Mouse (Mus musculus): ENCODE data around the gene Phip. TPM values are rescaled to one million over a fixed set of nuclear protein-coding genes. Genes with fewer than 3 reads are reported as not detected.

Gene Phip
- polyA plus RNA-seq, 1 experiment: 2.9 TPM

GRCm38 (mm10) chr9:82877078-82877477 is 98.2 kb downstream of the Phip start:
- no peak for TF ChIP-seq POLR2A (IDR thresholded peaks at IDR 0.05; ENCODE audit: low read depth, low read length)
- no peak for TF ChIP-seq CTCF (conservative IDR thresholded peaks at IDR 0.05; ENCODE audit: insufficient read depth, insufficient read length, low read depth, low read length)
- WGBS: 86% methylated on average over 1 of the region's 1 CpGs
- Histone ChIP-seq H3K36me3 (ENCODE audit: control insufficient read depth, insufficient read depth, low read length) (peaks cover 9% of the 10 kb centered on the region), H3K4me1 (ENCODE audit: control insufficient read depth, insufficient read depth, low read length) (no peaks in the 10 kb centered on the region), H3K27ac (ENCODE audit: insufficient read depth, low read depth, low read length) (no peak overlapping the region), H3K4me3 (ENCODE audit: insufficient read depth, low read depth, low read length) (no peak overlapping the region), H3K27me3 (replicated peaks; ENCODE audit: control insufficient read depth, insufficient read depth, low read length) (no peaks in the 10 kb centered on the region)
- DNase-seq: no peak

GRCm38 (mm10) chr9:82867698-82868097 is 107.6 kb downstream of the Phip start:
- Histone ChIP-seq H3K27ac (ENCODE audit: insufficient read depth, low read depth, low read length) (no peak overlapping the region), H3K36me3 (ENCODE audit: control insufficient read depth, insufficient read depth, low read length) (peaks cover 3% of the 10 kb centered on the region), H3K27me3 (replicated peaks; ENCODE audit: control insufficient read depth, insufficient read depth, low read length) (no peaks in the 10 kb centered on the region), H3K4me3 (ENCODE audit: insufficient read depth, low read depth, low read length) (no peak overlapping the region), H3K4me1 (ENCODE audit: control insufficient read depth, insufficient read depth, low read length) (no peaks in the 10 kb centered on the region)
- TF ChIP-seq CTCF (conservative IDR thresholded peaks at IDR 0.05; ENCODE audit: insufficient read depth, insufficient read length, low read depth, low read length) (no peak), POLR2A (IDR thresholded peaks at IDR 0.05; ENCODE audit: low read depth, low read length) (no peak)
- 26% methylated on average over 3 of the region's 3 CpGs for WGBS
- DNase-seq: peak; percentile 43

- Histone ChIP-seq H3K27ac (ENCODE audit: insufficient read depth, low read depth, low read length) (no peak overlapping the region), H3K4me3 (ENCODE audit: insufficient read depth, low read depth, low read length) (no peak overlapping the region), H3K4me1 (ENCODE audit: control insufficient read depth, insufficient read depth, low read length) (no peaks in the 10 kb centered on the region), H3K27me3 (replicated peaks; ENCODE audit: control insufficient read depth, insufficient read depth, low read length) (no peaks in the 10 kb centered on the region), H3K36me3 (ENCODE audit: control insufficient read depth, insufficient read depth, low read length) (peaks cover under 1% of the 10 kb centered on the region)
- TF ChIP-seq POLR2A (IDR thresholded peaks at IDR 0.05; ENCODE audit: low read depth, low read length) (no peak), CTCF (conservative IDR thresholded peaks at IDR 0.05; ENCODE audit: insufficient read depth, insufficient read length, low read depth, low read length) (no peak)
- DNase-seq: no peak
- WGBS: 83% methylated on average over 1 of the region's 1 CpGs
Observed at GRCm38 (mm10) chr9:82866121-82866520, 109.2 kb downstream of the Phip start.

GRCm38 (mm10) chr9:82861775-82862430 is 113.4 kb downstream of the Phip start:
- no peak for DNase-seq
- TF ChIP-seq POLR2A (IDR thresholded peaks at IDR 0.05; ENCODE audit: low read depth, low read length): no peak
- TF ChIP-seq CTCF (conservative IDR thresholded peaks at IDR 0.05; ENCODE audit: insufficient read depth, insufficient read length, low read depth, low read length): no peak
- 90% methylated on average over 3 of the region's 3 CpGs for WGBS

GRCm38 (mm10) chr9:82861316-82861715 is 114.0 kb downstream of the Phip start:
- no peak overlapping the region for H3K27ac ChIP-seq (ENCODE audit: insufficient read depth, low read depth, low read length)

More at GRCm38 (mm10) chr9:82861775-82862430, 113.4 kb downstream of the Phip start:
- H3K27me3 ChIP-seq (replicated peaks; ENCODE audit: control insufficient read depth, insufficient read depth, low read length): no peaks in the 10 kb centered on the region
- H3K27ac ChIP-seq (ENCODE audit: insufficient read depth, low read depth, low read length): no peak overlapping the region
- no peak overlapping the region for H3K4me3 ChIP-seq (ENCODE audit: insufficient read depth, low read depth, low read length)
- H3K4me1 ChIP-seq (ENCODE audit: control insufficient read depth, insufficient read depth, low read length): no peaks in the 10 kb centered on the region
- no peaks in the 10 kb centered on the region; the same call in none of the 2 replicates for H3K36me3 ChIP-seq (ENCODE audit: control insufficient read depth, insufficient read depth, low read length)

GRCm38 (mm10) chr9:82860805-82861204 is 114.5 kb downstream of the Phip start:
- no peak overlapping the region for H3K27ac ChIP-seq (ENCODE audit: insufficient read depth, low read depth, low read length)
- DNase-seq: no peak
- H3K4me3 ChIP-seq (ENCODE audit: insufficient read depth, low read depth, low read length): no peak overlapping the region
- H3K36me3 ChIP-seq (ENCODE audit: control insufficient read depth, insufficient read depth, low read length): no peaks in the 10 kb centered on the region; the same call in 1 of the 2 replicates
- 69% methylated on average over 2 of the region's 2 CpGs for WGBS
- no peak for TF ChIP-seq CTCF (conservative IDR thresholded peaks at IDR 0.05; ENCODE audit: insufficient read depth, insufficient read length, low read depth, low read length)
- no peak for TF ChIP-seq POLR2A (IDR thresholded peaks at IDR 0.05; ENCODE audit: low read depth, low read length)
- H3K27me3 ChIP-seq (replicated peaks; ENCODE audit: control insufficient read depth, insufficient read depth, low read length): no peaks in the 10 kb centered on the region
- H3K4me1 ChIP-seq (ENCODE audit: control insufficient read depth, insufficient read depth, low read length): no peaks in the 10 kb centered on the region

More at GRCm38 (mm10) chr9:82861316-82861715, 114.0 kb downstream of the Phip start:
- Histone ChIP-seq H3K36me3 (ENCODE audit: control insufficient read depth, insufficient read depth, low read length) (no peaks in the 10 kb centered on the region; the same call in 1 of the 2 replicates), H3K4me1 (ENCODE audit: control insufficient read depth, insufficient read depth, low read length) (no peaks in the 10 kb centered on the region), H3K27me3 (replicated peaks; ENCODE audit: control insufficient read depth, insufficient read depth, low read length) (no peaks in the 10 kb centered on the region), H3K4me3 (ENCODE audit: insufficient read depth, low read depth, low read length) (no peak overlapping the region)
- 76% methylated on average over 4 of the region's 4 CpGs for WGBS
- no peak for TF ChIP-seq POLR2A (IDR thresholded peaks at IDR 0.05; ENCODE audit: low read depth, low read length)
- TF ChIP-seq CTCF (conservative IDR thresholded peaks at IDR 0.05; ENCODE audit: insufficient read depth, insufficient read length, low read depth, low read length): no peak
- no peak for DNase-seq

- WGBS: 82% methylated on average over 4 of the region's 4 CpGs
Observed at GRCm38 (mm10) chr9:82856241-82856640, 119.1 kb downstream of the Phip start.

More at GRCm38 (mm10) chr9:82856241-82856640, 119.1 kb downstream of the Phip start:
- Histone ChIP-seq H3K36me3 (ENCODE audit: control insufficient read depth, insufficient read depth, low read length) (no peaks in the 10 kb centered on the region), H3K27me3 (replicated peaks; ENCODE audit: control insufficient read depth, insufficient read depth, low read length) (no peaks in the 10 kb centered on the region), H3K4me3 (ENCODE audit: insufficient read depth, low read depth, low read length) (no peak overlapping the region), H3K4me1 (ENCODE audit: control insufficient read depth, insufficient read depth, low read length) (no peaks in the 10 kb centered on the region), H3K27ac (ENCODE audit: insufficient read depth, low read depth, low read length) (no peak overlapping the region)
- TF ChIP-seq CTCF (conservative IDR thresholded peaks at IDR 0.05; ENCODE audit: insufficient read depth, insufficient read length, low read depth, low read length): no peak
- TF ChIP-seq POLR2A (IDR thresholded peaks at IDR 0.05; ENCODE audit: low read depth, low read length): no peak
- no peak for DNase-seq
